Mouse (Mus musculus): ENCODE measurements at regions not wholly inside any gene's neighbourhood (a gene's known extent, or its start where the extent isn't known, plus 50 kb on each side); places are given as distances from the start of the nearest gene placed in this dataset.

DNA sequence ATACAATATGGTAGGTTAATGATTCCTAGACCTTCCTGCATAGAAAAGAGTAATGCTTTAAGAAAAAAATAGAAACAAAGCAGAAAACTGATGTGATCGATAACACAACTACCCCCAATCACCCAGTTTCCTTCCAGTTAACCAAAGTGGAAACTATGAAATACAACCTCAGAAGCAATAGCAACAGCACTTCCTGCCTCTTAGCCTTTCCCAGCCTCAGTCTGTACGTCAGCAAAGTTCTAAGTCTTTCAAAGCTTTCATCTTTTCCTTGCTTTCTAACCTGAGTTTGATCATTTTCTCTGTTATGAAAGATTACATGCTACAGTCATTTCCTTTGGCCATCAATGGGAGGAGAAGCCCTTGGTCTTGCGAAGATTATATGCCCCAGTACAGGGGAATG, 355.9 kb upstream of the Cblb start:
- in situ Hi-C loops (cut with MboI, MseI), result loop anchor here (10.0 to 25.0 kb wide), 2 partner anchors 387 to 780 kb away; partner anchors contain the start of gene Alcam (in 1 of the 2)

DNA sequence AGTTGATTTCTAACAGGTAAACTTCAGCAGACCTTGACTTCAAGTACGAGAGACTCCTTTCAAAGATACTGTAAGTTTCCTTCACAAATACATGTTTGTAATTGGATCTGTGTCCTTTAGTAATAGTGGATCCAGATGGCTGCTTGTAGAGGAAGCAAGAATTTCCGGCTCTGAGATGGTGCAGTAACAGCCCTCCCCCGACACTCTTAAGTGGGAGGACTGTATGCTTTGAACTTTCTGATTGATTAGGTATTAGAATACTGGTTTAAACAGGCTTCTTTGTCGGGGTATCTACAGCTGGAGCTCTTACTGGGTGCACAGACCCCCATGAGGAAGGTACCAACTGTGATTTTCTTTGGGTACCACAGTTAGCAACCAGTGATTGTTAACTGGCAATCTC, 355.0 kb upstream of the Cblb start:
- in situ Hi-C loops (cut with MboI, MseI), result loop anchor here (10.0 to 25.0 kb wide), 2 partner anchors 386 to 779 kb away; partner anchors contain the start of gene Alcam (in 1 of the 2)

- in situ Hi-C loops (cut with MboI, MseI), result loop anchor here (5.0 to 25.0 kb wide), 2 partner anchors 371 to 491 kb away; no protein-coding TSS in a partner anchor
Observed at GRCm38 (mm10) chr16:51690861-51691260, 340.2 kb upstream of the Cblb start.

DNA sequence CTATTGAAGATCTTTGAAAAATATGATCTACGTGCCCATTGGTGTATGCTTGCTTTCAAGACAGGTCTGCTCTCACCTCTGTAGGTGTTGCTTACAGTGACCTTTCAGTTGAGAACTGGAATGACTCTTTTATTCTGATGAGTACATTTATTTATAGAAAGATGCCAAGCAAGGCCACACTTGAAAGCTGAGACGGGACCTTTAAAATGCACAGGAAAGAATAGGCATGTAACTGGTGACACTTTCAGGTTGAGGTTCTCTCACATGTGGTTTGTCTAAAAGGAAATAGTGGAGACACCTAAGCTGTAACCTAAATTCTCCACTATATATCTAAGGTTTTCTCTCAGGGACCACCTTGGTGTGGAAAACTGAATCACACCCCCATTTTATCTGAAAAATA, 326.0 kb upstream of the Cblb start:
- in situ Hi-C loops (cut with MboI, MseI), result no loop called here

- in situ Hi-C loops (cut with MboI, MseI), result no loop called here
Observed at GRCm38 (mm10) chr16:51718695-51719094, 312.3 kb upstream of the Cblb start.

DNA sequence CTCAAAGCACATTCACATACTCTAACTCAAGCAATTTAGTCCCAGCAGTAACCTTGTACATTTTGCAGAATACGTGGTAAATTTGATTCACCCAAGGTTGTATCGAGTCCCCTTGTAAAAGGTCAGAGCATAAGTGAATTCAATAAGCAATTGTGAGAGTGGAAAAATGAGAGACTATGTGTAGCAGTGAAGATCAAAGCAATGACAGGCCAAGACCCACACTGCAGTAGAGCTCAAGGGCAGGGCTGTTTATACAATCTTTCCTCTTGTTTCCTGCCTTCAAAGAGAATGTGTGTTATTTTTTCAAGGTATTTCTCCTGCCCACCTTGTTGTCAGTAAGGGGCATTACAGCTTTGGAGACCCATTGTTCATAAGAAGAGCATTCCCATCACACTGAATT, 311.4 kb upstream of the Cblb start:
- in situ Hi-C loops (cut with MboI, MseI), result no loop called here

- in situ Hi-C loops (cut with MboI, MseI), result no loop called here
Observed at GRCm38 (mm10) chr16:51722682-51723081, 308.3 kb upstream of the Cblb start.

DNA sequence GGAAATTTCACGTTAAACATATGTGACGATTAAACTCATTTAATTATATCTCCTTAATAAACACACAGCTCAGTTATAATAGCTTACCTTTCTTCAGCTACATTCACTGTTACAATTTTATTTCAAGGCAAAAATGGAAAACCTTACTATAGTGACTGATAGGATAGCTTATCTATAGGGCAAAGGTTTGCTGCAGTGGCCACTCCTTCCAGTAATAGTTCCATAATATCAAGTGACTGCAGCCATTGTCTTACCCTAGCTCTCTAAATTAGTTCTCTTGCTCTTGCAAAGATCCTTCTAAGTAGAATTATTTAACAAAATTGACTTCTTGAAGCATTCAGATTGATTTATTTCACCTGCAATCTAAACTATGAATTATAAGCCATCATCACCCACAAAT, 289.1 kb upstream of the Cblb start:
- in situ Hi-C loops (cut with MboI, MseI), result loop anchor here in 1 of 2 experiments (25.0 kb wide), 2 partner anchors 905 to 970 kb away; no protein-coding TSS in a partner anchor

- in situ Hi-C loops (cut with MboI, MseI), result no loop called here
Observed at GRCm38 (mm10) chr16:51751878-51752277, 279.1 kb upstream of the Cblb start.

DNA sequence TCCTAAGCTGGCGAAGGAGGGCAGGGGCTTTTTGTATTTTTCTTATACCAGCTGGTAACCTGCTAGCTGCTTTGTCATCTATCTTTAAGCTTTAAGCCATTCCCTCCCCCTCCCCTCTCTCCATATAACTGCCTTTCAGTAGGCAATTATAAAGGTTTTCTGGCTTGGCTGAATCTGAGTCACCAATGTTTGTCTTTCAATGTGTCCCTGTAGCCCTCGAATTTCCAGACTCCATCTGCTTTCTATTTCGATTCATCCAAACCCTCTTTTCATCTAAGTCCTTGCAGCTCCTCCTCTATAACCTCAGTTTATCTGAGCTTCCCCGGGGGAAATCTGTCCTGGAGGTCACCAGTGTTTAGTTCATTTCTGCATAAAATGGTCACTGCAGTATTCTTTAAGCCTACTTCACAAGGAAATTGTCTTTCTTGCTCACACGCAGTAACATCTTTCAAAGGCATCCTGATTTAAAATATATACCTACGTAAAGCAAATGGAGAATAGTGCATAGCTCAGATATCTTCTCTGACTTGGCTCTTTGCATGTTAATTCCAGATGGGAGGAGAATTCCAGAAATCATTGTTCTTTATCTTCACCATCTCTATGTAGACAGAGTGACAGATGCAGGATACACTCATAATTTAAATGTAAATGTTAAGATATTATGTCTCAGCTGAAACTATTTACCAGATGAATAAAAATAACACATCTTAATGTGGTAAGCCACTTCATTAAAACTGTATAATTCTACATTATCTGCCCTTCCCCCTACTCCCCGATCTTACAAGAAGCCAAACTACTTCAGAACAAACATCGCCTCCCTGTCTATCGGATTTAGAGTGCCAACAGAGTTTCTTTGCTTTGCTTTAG, 272.4 kb upstream of the Cblb start:
- in situ Hi-C loops (cut with MboI, MseI), result no loop called here

DNA sequence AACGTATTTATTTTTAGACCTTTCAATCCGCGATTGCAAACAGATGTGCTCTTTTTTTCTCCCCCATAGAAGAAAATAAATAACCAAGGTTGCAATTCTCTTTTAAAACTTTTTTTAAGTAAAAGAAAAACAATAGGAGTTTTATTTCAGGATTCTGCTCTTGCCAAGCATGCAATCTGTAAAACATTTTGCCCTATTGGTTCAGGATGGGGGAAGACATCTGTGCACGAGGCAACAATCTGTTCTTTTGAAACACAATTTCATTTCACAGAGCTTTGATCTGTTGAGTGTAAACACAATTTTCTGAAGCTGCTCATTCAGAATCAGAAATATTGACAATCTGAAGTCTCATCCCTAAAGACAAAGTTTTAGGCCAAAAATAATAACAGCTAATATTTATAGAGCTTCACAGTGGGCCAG, 271.8 kb upstream of the Cblb start:
- in situ Hi-C loops (cut with MboI, MseI), result no loop called here

DNA sequence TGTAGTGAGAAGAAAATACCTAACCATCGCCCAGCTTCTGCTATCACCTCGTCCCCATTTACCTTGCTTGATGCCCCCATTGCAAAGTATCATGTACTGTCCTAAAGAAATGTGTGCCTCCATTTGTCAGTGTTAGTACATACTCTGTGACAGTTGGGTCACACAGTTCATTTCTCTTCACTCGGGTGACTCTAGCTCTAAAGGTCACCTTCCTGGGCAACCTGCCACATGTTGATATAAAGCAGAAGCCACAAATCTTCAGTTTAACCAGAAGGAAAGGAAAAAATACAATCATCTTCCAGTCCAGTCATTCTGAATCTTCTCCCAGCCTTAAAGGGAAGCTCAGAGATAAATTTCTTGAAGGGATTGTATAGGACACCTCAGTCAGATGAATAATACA, 263.5 kb upstream of the Cblb start:
- in situ Hi-C loops (cut with MboI, MseI), result no loop called here

DNA sequence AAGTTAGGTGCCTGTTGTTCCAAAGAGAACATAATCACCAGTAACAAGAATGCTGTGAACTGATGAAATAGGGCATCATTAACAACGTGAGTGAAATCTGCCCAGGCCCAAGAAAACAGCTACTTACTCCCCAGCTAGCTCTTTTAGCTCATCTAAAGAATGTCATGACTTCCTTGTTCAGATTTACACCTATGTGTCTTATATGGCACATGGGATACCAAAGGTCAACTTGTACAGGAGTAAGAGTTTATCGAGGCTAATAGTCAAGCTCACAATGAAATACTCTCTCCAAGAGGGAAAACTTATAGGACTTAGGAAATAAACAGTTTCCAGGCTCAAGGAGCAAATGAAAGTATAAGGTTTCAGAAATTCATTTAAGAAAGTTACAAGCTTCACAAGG, 252.1 kb upstream of the Cblb start:
- in situ Hi-C loops (cut with MboI, MseI), result no loop called here

DNA sequence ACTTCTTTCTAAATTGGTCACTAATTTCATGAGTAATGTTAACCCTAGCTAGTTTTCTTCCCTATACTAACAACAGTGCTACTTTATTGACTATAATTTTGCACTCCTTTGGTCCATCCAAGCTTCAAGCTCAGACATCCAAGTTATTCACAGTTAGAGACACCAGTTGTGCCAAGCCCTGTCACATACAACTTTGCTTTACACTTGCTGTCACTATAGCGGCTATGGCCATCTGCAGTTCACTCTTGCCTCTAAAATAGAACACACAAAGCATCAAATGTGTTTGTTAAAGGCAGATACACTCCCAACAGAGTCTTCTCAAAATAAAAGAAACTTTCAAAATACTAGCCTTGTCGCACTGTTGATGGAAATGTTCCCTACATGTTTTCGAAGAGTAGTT, 236.0 kb upstream of the Cblb start:
- in situ Hi-C loops (cut with MboI, MseI), result no loop called here

DNA sequence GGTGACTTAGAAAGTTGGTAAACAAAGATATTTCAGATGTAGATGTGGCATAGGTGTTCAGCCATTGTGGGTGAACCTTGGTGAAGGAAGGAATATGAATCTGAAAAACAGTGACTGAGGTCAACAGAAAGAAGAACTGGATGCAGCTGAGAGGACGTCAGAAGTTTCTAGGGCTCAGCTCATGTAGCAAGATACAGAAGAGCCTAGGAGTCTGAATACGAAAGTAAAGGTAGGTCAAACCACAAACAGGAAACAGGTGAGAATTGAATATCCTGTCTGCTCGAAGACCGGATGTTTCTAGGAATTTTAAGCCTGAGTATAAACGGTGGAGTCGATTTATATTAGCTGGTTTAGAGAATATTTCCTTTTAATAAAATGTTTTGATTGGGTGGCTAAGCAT, 223.7 kb upstream of the Cblb start:
- in situ Hi-C loops (cut with MboI, MseI), result no loop called here

- in situ Hi-C loops (cut with MboI, MseI), result no loop called here
Observed at GRCm38 (mm10) chr16:51809120-51809519, 221.9 kb upstream of the Cblb start.

DNA sequence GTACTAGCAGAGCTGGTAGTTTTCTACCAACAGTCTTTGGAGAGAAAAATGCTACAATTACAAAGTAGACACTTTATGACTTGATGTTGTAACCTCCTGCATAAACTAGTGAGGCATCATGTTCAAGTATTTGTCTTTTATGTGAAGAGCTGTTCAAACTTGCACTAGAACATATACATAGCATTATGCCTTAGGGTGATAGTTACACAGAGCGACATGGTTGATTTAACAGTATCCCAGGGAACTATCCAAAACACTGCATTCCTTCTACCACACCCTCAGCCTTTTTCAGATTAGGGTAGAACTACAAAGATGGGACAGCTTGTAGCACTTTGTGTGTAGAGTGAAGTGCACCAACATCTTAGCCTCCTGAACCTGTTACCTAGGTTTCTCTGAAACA, 220.0 kb upstream of the Cblb start:
- in situ Hi-C loops (cut with MboI, MseI), result no loop called here

- in situ Hi-C loops (cut with MboI, MseI), result loop anchor here in 1 of 2 experiments (25.0 kb wide), 1 partner anchor 1420 kb away; no protein-coding TSS in a partner anchor
Observed at GRCm38 (mm10) chr16:51842770-51843169, 188.3 kb upstream of the Cblb start.

DNA sequence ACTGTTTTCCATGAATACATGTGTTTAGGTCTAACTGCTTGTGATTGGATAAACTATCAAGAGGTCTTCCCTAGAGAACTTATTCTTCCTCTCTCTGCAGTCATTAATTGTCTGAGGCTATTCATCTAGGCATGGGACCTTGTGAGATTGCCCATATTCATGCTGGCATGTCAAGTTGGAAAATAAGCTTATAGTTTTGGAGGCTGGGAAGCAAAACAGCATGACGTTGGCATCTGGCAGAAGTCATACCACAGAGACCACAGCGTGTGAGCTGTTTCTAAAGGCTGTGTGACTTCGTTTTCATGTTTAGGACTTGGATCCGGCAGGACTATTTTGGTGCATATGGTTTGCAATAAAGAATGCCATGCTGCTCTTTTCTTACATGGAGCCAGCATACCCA, 185.5 kb upstream of the Cblb start:
- in situ Hi-C loops (cut with MboI, MseI), result loop anchor here in 1 of 2 experiments (25.0 kb wide), 1 partner anchor 1417 kb away; no protein-coding TSS in a partner anchor

- in situ Hi-C loops (cut with MboI, MseI), result no loop called here
Observed at GRCm38 (mm10) chr16:51880711-51881110, 150.3 kb upstream of the Cblb start.

DNA sequence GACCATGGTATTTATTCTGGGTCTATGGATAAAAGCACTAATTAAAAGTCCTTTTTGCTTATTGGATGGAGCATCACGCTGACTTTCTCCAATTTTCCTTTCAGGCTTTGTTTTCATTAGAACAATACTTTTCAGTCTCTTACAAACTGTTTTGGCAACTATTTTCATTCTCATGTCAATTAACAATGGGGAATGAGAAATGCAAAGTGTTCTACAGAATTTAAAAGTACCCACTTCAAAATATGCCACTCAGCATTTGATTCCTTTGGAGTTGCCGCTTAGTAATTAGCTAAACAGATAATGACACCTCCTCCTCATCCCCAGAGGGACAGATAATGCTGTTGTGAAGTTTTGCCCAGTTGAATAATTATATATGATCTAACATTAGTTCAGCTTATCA, 149.9 kb upstream of the Cblb start:
- in situ Hi-C loops (cut with MboI, MseI), result no loop called here

- in situ Hi-C loops (cut with MboI, MseI), result no loop called here
Observed at GRCm38 (mm10) chr16:51883813-51884212, 147.2 kb upstream of the Cblb start.

- in situ Hi-C loops (cut with MboI, MseI), result no loop called here
Observed at GRCm38 (mm10) chr16:51887496-51887895, 143.5 kb upstream of the Cblb start.
